Mouse (Mus musculus) neural tube, embryonic 14.5 days (tissue): Measurements from ENCODE around the gene Esrra. TPM values are rescaled to one million over a fixed set of nuclear protein-coding genes. Genes with fewer than 3 reads are reported as not detected.

Experiments used
- ATAC-seq: fragments of 200-750 bp; cut with Nextera tagmentation; 2 replicates; pipeline ENCODE4 v1.8.0; 2017; ENCODE audit warnings: low read depth, mild to moderate bottlenecking, moderate TSS enrichment, moderate library complexity
- H3K27ac ChIP-seq: fragments of 300-500 bp; sonication (generic); 2 replicates; pipeline ENCODE4 v1.5.1; 2014; ENCODE audit warnings: low read depth, mild to moderate bottlenecking, control low read depth, low read length, moderate library complexity, mixed read lengths
- H3K27me3 ChIP-seq: fragments of 300-500 bp; sonication (generic); 2 replicates; pipeline ENCODE4 v1.6.1; 2014; ENCODE audit warnings: low read length; ENCODE audit not compliant: control insufficient read depth, insufficient read depth
- H3K36me3 ChIP-seq: fragments of 300-500 bp; sonication (generic); 2 replicates; pipeline ENCODE4 v1.6.1; 2014; ENCODE audit warnings: low read length, mixed read lengths; ENCODE audit not compliant: control insufficient read depth, insufficient read depth
- H3K4me1 ChIP-seq: fragments of 300-500 bp; sonication (generic); 2 replicates; pipeline ENCODE4 v1.6.1; 2014; ENCODE audit warnings: low read length; ENCODE audit not compliant: control insufficient read depth, insufficient read depth
- H3K4me2 ChIP-seq: fragments of 300-500 bp; sonication (generic); 2 replicates; pipeline ENCODE4 v1.6.1; 2014; ENCODE audit warnings: mild to moderate bottlenecking, low read depth, low read length, control low read depth
- H3K4me3 ChIP-seq: fragments of 300-500 bp; sonication (generic); 2 replicates; pipeline ENCODE4 v1.5.1; 2014; ENCODE audit warnings: low read depth, low read length, control low read depth, mixed read lengths
- H3K9ac ChIP-seq: fragments of 300-500 bp; sonication (generic); replicated peaks from 2 replicates; pipeline ENCODE4 v1.6.1; 2014; ENCODE audit warnings: low read depth, mild to moderate bottlenecking, control low read depth, low read length, mixed read lengths
- H3K9me3 ChIP-seq: fragments of 300-500 bp; sonication (generic); 2 replicates; pipeline ENCODE4 v1.6.1; 2016; ENCODE audit warnings: low read length; ENCODE audit not compliant: control insufficient read depth
- WGBS: fragments of 180-500 bp; shearing (Covaris S2); extraction: QIAGEN DNeasy Blood & Tissue Kit; methylation state at CpG from one replicate; pipeline ENCODE4 v1.1.7; 2014; 5-methylcytosine and 5-hydroxymethylcytosine counted together
- microRNA-seq: library from miRNA; unstranded; fragments of <30 nt; microRNA quantifications from one replicate; pipeline ENCODE4, GENCODE M21; 2016
- polyA plus RNA-seq: library from polyadenylated mRNA; unstranded; fragments of >200 nt; fragmentation: Nextera tagmentation; extraction: Ambion mirVana; gene quantifications from 2 replicates; pipeline ENCODE4 v1.2.1, GENCODE M21; 2014

Esrra gene
- polyA plus RNA-seq, 1 experiment from 2014 or later: 8.4 TPM

DNA sequence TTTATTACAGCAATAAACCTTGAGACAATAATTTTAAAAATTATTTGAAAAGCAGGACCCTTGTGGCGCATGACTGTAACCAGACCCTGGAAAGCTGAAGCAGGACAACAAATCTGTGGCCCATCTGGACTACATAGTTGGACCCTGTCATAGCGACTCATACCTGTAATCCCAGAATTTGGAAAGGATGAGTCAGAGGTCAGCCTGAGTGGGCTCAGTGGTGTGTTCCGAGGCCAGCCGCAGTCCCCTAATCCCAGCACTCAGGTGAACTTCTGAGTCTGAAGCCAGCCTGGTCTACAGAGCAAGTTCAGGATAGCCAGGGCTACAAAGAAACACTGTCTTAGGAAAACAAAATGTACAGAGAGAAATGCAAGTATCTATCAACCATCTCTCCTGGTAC is 60.2 kb downstream of the Esrra start:
- Histone ChIP-seq H3K9me3 (no peaks in the 10 kb centered on the region), H3K4me3 (no peak overlapping the region), H3K4me2 (no peak overlapping the region), H3K36me3 (no peaks in the 10 kb centered on the region), H3K27me3 (no peaks in the 10 kb centered on the region), H3K4me1 (no peaks in the 10 kb centered on the region), H3K27ac (no peak overlapping the region), H3K9ac (no peak overlapping the region)
- no peak for ATAC-seq
- 96% methylated on average over 4 of the region's 4 CpGs for WGBS

Small RNA genes lying within 50 kb of the gene (microRNA-seq; reads per million reads assigned to microRNA genes)
- gene Mir6990: 0.85 reads per million

Other genes with a start within 250 kb of the Esrra start
- 9.6 and 10.4 TPM in 2 replicates for gene Rps6ka4, start 81.2 kb downstream of the Esrra start, polyA plus RNA-seq
- gene Ccdc88b, start 63.6 kb downstream of the Esrra start, polyA plus RNA-seq: 0.32 TPM in 2 replicates
- 104 and 106 TPM in 2 replicates for gene Trmt112, start 12.1 kb downstream of the Esrra start, polyA plus RNA-seq
- 240 and 272 TPM in 2 replicates for gene Prdx5, start 11.7 kb downstream of the Esrra start, polyA plus RNA-seq
- gene Catsperz, start 3.6 kb upstream of the Esrra start, polyA plus RNA-seq: 0.94 and 5.6 TPM in 2 replicates
- 9.4 and 9.9 TPM in 2 replicates for gene Kcnk4, start 12.7 kb upstream of the Esrra start, polyA plus RNA-seq
- gene Bad, start 20.0 kb upstream of the Esrra start, polyA plus RNA-seq: 87.4 and 87.8 TPM in 2 replicates
- 57.3 and 59.6 TPM in 2 replicates for gene Gpr137, start 20.7 kb upstream of the Esrra start, polyA plus RNA-seq
- 140 and 162 TPM in 2 replicates for gene Ppp1r14b, start 53.2 kb upstream of the Esrra start, polyA plus RNA-seq
- gene Plcb3, start 54.7 kb upstream of the Esrra start, polyA plus RNA-seq: 7.6 and 17.6 TPM in 2 replicates
- 93.0 and 119 TPM in 2 replicates for gene Fkbp2, start 58.7 kb upstream of the Esrra start, polyA plus RNA-seq
- gene Vegfb, start 65.8 kb upstream of the Esrra start, polyA plus RNA-seq: 52.0 and 60.9 TPM in 2 replicates
- gene Dnajc4, start 70.8 kb upstream of the Esrra start, polyA plus RNA-seq: 23.7 and 28.5 TPM in 2 replicates
- gene Nudt22, start 74.3 kb upstream of the Esrra start, polyA plus RNA-seq: 22.0 and 22.6 TPM in 2 replicates
- gene Trpt1, start 74.3 kb upstream of the Esrra start, polyA plus RNA-seq: 22.2 and 29.8 TPM in 2 replicates
- gene Fermt3, start 97.7 kb upstream of the Esrra start, polyA plus RNA-seq: 1.9 and 4.9 TPM in 2 replicates
- gene Stip1, start 118.2 kb upstream of the Esrra start, polyA plus RNA-seq: 207 and 215 TPM in 2 replicates
- 4.7 and 5.6 TPM in 2 replicates for gene Macrod1, start 135.0 kb upstream of the Esrra start, polyA plus RNA-seq
- 11.0 and 13.3 TPM in 2 replicates for gene Flrt1, start 183.9 kb upstream of the Esrra start, polyA plus RNA-seq